Mouse (Mus musculus): Measurements from ENCODE around the gene Tspyl4. TPM values are rescaled to one million over a fixed set of nuclear protein-coding genes. Genes with fewer than 3 reads are reported as not detected.

The Tspyl4 gene
- polyA plus RNA-seq, 2 experiments: 7.5 to 13.8 TPM

- peaks cover 4% of the 10 kb centered on the region; the same call in 1 of the 2 replicates for H3K4me1 ChIP-seq (ENCODE audit: control insufficient read depth, insufficient read depth, low read length)
- no peak overlapping the region for H3K27ac ChIP-seq (replicated peaks; ENCODE audit: low read depth, low read length)
- H3K27me3 ChIP-seq (ENCODE audit: control insufficient read depth, insufficient read depth, low read length): no peaks in the 10 kb centered on the region
- no peak for TF ChIP-seq POLR2A (IDR thresholded peaks at IDR 0.05; ENCODE audit: borderline replicate concordance, extremely low read depth, insufficient read depth, insufficient read length)
- no peaks in the 10 kb centered on the region for H3K9me3 ChIP-seq (ENCODE audit: control insufficient read depth, low read length)
- no peak for ATAC-seq (ENCODE audit: low FRiP score, low read depth)
- H3K36me3 ChIP-seq (ENCODE audit: control insufficient read depth, insufficient read depth, low read length): no peaks in the 10 kb centered on the region
- H3K4me2 ChIP-seq (replicated peaks; ENCODE audit: low read depth, low read length, severe bottlenecking): no peak overlapping the region
- no peak for DNase-seq (ENCODE audit: low spot score)
- H3K9ac ChIP-seq (ENCODE audit: low read depth, low read length, severe bottlenecking): no peak overlapping the region
- no peak overlapping the region for H3K4me3 ChIP-seq (replicated peaks; ENCODE audit: low read length)
- 68% methylated on average over 5 of the region's 5 CpGs for WGBS
These were observed 29.8 kb upstream of the Tspyl4 start for GRCm38 (mm10) chr10:34267312-34268070.

DNA sequence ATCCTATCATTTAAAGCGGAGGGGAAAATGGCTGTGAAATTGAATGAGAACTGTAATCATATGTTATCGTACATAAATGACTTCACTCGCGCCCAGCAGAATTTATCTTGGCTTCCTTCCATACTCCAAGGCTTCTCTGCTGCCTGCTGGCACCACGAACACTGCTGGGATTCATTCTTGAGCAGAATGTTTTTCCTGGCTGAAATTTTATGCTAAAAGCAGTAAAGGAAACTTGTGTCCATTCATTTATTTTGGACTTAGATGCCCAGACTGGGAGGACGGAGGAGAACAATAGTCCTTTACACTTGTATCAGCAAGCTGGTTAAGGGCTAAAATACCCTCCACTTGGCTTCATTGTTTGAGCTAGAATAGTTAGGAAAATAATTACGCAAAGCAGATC is 25.6 kb upstream of the Tspyl4 start:
- 54% methylated on average over 7 of the region's 7 CpGs for WGBS
- ATAC-seq (ENCODE audit: low FRiP score, low read depth) (peak; percentile 50), DNase-seq (ENCODE audit: low spot score) (peak; percentile 81)

GRCm38 (mm10) chr10:34280591-34281175 is 16.6 kb upstream of the Tspyl4 start:
- no peak overlapping the region for H3K27ac ChIP-seq (replicated peaks; ENCODE audit: low read depth, low read length)
- peak overlapping the region; percentile 43 for H3K4me2 ChIP-seq (replicated peaks; ENCODE audit: low read depth, low read length, severe bottlenecking)
- peaks cover 4% of the 10 kb centered on the region; the same call in 1 of the 2 replicates for H3K36me3 ChIP-seq (ENCODE audit: control insufficient read depth, insufficient read depth, low read length)
- H3K27me3 ChIP-seq (ENCODE audit: control insufficient read depth, insufficient read depth, low read length): no peaks in the 10 kb centered on the region
- no peak overlapping the region for H3K9ac ChIP-seq (ENCODE audit: low read depth, low read length, severe bottlenecking)
- DNase-seq (ENCODE audit: low spot score) (peak; percentile 90), ATAC-seq (ENCODE audit: low FRiP score, low read depth) (0 out of 2 replicates have a peak, but pooled peaks have one; percentile 38)
- no peaks in the 10 kb centered on the region for H3K9me3 ChIP-seq (ENCODE audit: control insufficient read depth, low read length)
- TF ChIP-seq POLR2A (IDR thresholded peaks at IDR 0.05; ENCODE audit: borderline replicate concordance, extremely low read depth, insufficient read depth, insufficient read length): no peak
- peaks cover 11% of the 10 kb centered on the region for H3K4me1 ChIP-seq (ENCODE audit: control insufficient read depth, insufficient read depth, low read length)
- peak overlapping the region; percentile 18; the same call in 1 of the 2 replicates for H3K4me3 ChIP-seq (replicated peaks; ENCODE audit: low read length)
- WGBS: 23% methylated on average over 13 of the region's 13 CpGs

More for the DNA sequence above, 25.6 kb upstream of the Tspyl4 start:
- Histone ChIP-seq H3K4me1 (ENCODE audit: control insufficient read depth, insufficient read depth, low read length) (peaks cover 4% of the 10 kb centered on the region; the same call in 1 of the 2 replicates), H3K4me2 (replicated peaks; ENCODE audit: low read depth, low read length, severe bottlenecking) (no peak overlapping the region), H3K9ac (ENCODE audit: low read depth, low read length, severe bottlenecking) (no peak overlapping the region), H3K27me3 (ENCODE audit: control insufficient read depth, insufficient read depth, low read length) (no peaks in the 10 kb centered on the region), H3K27ac (replicated peaks; ENCODE audit: low read depth, low read length) (no peak overlapping the region), H3K9me3 (ENCODE audit: control insufficient read depth, low read length) (no peaks in the 10 kb centered on the region), H3K4me3 (replicated peaks; ENCODE audit: low read length) (no peak overlapping the region), H3K36me3 (ENCODE audit: control insufficient read depth, insufficient read depth, low read length) (no peaks in the 10 kb centered on the region)
- no peak for TF ChIP-seq POLR2A (IDR thresholded peaks at IDR 0.05; ENCODE audit: borderline replicate concordance, extremely low read depth, insufficient read depth, insufficient read length)

- no peak for DNase-seq (ENCODE audit: low spot score)
These were observed 15.9 kb upstream of the Tspyl4 start for GRCm38 (mm10) chr10:34281211-34281961.

GRCm38 (mm10) chr10:34281962-34282388 is 15.3 kb upstream of the Tspyl4 start, which contains the start of gene Tspyl1:
Gene Tspyl1 (plus strand): TSS chr10:34282190.
- H3K36me3 ChIP-seq (ENCODE audit: control insufficient read depth, insufficient read depth, low read length): peaks cover 5% of the 10 kb centered on the region; the same call in 1 of the 2 replicates
- peak within 1 kb of the TSS; percentile 87 for H3K4me3 ChIP-seq (replicated peaks; ENCODE audit: low read length)
- no peaks in the 10 kb centered on the region for H3K27me3 ChIP-seq (ENCODE audit: control insufficient read depth, insufficient read depth, low read length)
- H3K27ac ChIP-seq (replicated peaks; ENCODE audit: low read depth, low read length): peak within 1 kb of the TSS; percentile 87
- WGBS: under 1% methylated on average over 35 of the region's 38 CpGs
- H3K9me3 ChIP-seq (ENCODE audit: control insufficient read depth, low read length): no peaks in the 10 kb centered on the region
- ATAC-seq (ENCODE audit: low FRiP score, low read depth) (peak; percentile 97), DNase-seq (ENCODE audit: low spot score) (peak; percentile 98)
- peaks cover 11% of the 10 kb centered on the region for H3K4me1 ChIP-seq (ENCODE audit: control insufficient read depth, insufficient read depth, low read length)
- peak; percentile 67; the same call in 1 of the 2 replicates for TF ChIP-seq POLR2A (IDR thresholded peaks at IDR 0.05; ENCODE audit: borderline replicate concordance, extremely low read depth, insufficient read depth, insufficient read length)
- peak within 1 kb of the TSS; percentile 75 for H3K4me2 ChIP-seq (replicated peaks; ENCODE audit: low read depth, low read length, severe bottlenecking)
- peak within 1 kb of the TSS; percentile 88 for H3K9ac ChIP-seq (ENCODE audit: low read depth, low read length, severe bottlenecking)

More at GRCm38 (mm10) chr10:34281211-34281961, 15.9 kb upstream of the Tspyl4 start:
- Histone ChIP-seq H3K9me3 (ENCODE audit: control insufficient read depth, low read length) (no peaks in the 10 kb centered on the region), H3K9ac (ENCODE audit: low read depth, low read length, severe bottlenecking) (peak overlapping the region; percentile 88), H3K27ac (replicated peaks; ENCODE audit: low read depth, low read length) (peak overlapping the region; percentile 87), H3K27me3 (ENCODE audit: control insufficient read depth, insufficient read depth, low read length) (no peaks in the 10 kb centered on the region), H3K4me2 (replicated peaks; ENCODE audit: low read depth, low read length, severe bottlenecking) (peak overlapping the region; percentile 75), H3K36me3 (ENCODE audit: control insufficient read depth, insufficient read depth, low read length) (peaks cover 4% of the 10 kb centered on the region; the same call in 1 of the 2 replicates), H3K4me1 (ENCODE audit: control insufficient read depth, insufficient read depth, low read length) (peaks cover 11% of the 10 kb centered on the region), H3K4me3 (replicated peaks; ENCODE audit: low read length) (peak overlapping the region; percentile 87)
- 23% methylated on average over 14 of the region's 14 CpGs for WGBS
- TF ChIP-seq POLR2A (IDR thresholded peaks at IDR 0.05; ENCODE audit: borderline replicate concordance, extremely low read depth, insufficient read depth, insufficient read length): no peak
- peak; percentile 21 for ATAC-seq (ENCODE audit: low FRiP score, low read depth)

Measured in limb, embryonic 14.5 days (tissue).